Mouse (Mus musculus): ENCODE results near the gene Rap2c. TPM values are rescaled to one million over a fixed set of nuclear protein-coding genes. Genes with fewer than 3 reads are reported as not detected.

Rap2c gene
- 9.2 and 10.2 TPM in 2 replicates for polyA plus RNA-seq (2015; fragmentation: Nextera tagmentation; extraction: Ambion mirVana)

GRCm38 (mm10) chrX:51017851-51018785, at the start of gene Rap2c:
Rap2c (minus strand) TSS chrX:51018018.

Other genes with a start within 250 kb of the Rap2c start
- 2.0 and 3.1 TPM in 2 replicates for gene Stk26, start 177.0 kb downstream of the Rap2c start, polyA plus RNA-seq (2015; fragmentation: Nextera tagmentation; extraction: Ambion mirVana)
- not detected in 2 replicates for gene Frmd7, start 75.3 kb downstream of the Rap2c start, polyA plus RNA-seq (2015; fragmentation: Nextera tagmentation; extraction: Ambion mirVana)
- gene Mbnl3, start 188.5 kb upstream of the Rap2c start, polyA plus RNA-seq (2015; fragmentation: Nextera tagmentation; extraction: Ambion mirVana), result 1.4 and 3.2 TPM in 2 replicates